Mouse (Mus musculus) midbrain, postnatal 0 days (tissue): ENCODE measurements around the gene Olfr694. TPM values are rescaled to one million over a fixed set of nuclear protein-coding genes. Genes with fewer than 3 reads are reported as not detected.

Experiments used
- ATAC-seq: fragments of 200-750 bp; cut with Nextera tagmentation; 2 replicates; pipeline ENCODE4 v1.8.0; 2017; ENCODE audit warnings: moderate number of reproducible peaks, mild to moderate bottlenecking, moderate TSS enrichment, moderate library complexity; ENCODE audit not compliant: low FRiP score
- DNase-seq: peaks from one replicate; pipeline ENCODE4 v3.0.0-alpha.2; 2015; ENCODE audit warnings: low spot score
- H3K27ac ChIP-seq: fragments of 300-500 bp; sonication (generic); 2 replicates; pipeline ENCODE4 v1.5.1; 2014; ENCODE audit warnings: low read depth, mild to moderate bottlenecking, low read length, mixed read lengths
- H3K27me3 ChIP-seq: fragments of 300-500 bp; sonication (generic); 2 replicates; pipeline ENCODE4 v1.6.1; 2014; ENCODE audit warnings: low read length, control low read depth, mixed read lengths; ENCODE audit not compliant: insufficient read depth
- H3K36me3 ChIP-seq: fragments of 300-500 bp; sonication (generic); 2 replicates; pipeline ENCODE4 v1.6.1; 2014; ENCODE audit warnings: low read length, control low read depth, mixed read lengths; ENCODE audit not compliant: insufficient read depth
- H3K4me1 ChIP-seq: fragments of 300-500 bp; sonication (generic); 2 replicates; pipeline ENCODE4 v1.6.1; 2014; ENCODE audit warnings: mild to moderate bottlenecking, control low read depth, antibody characterized with exemption, low read length, mixed read lengths; ENCODE audit not compliant: insufficient read depth
- H3K4me2 ChIP-seq: fragments of 300-500 bp; sonication (generic); 2 replicates; pipeline ENCODE4 v1.6.1; 2014; ENCODE audit warnings: low read depth, mild to moderate bottlenecking, low read length, mixed read lengths; ENCODE audit not compliant: poor library complexity, severe bottlenecking
- H3K4me3 ChIP-seq: fragments of 300-500 bp; sonication (generic); 2 replicates; pipeline ENCODE4 v1.5.1; 2014; ENCODE audit warnings: low read depth, mild to moderate bottlenecking, low read length, moderate library complexity
- H3K9ac ChIP-seq: fragments of 300-500 bp; sonication (generic); replicated peaks from 2 replicates; pipeline ENCODE4 v1.6.1; 2014; ENCODE audit warnings: mild to moderate bottlenecking, low read length, moderate library complexity, mixed read lengths; ENCODE audit not compliant: poor library complexity, severe bottlenecking
- H3K9me3 ChIP-seq: fragments of 300-500 bp; sonication (generic); 2 replicates; pipeline ENCODE4 v1.6.1; 2016; ENCODE audit warnings: low read length, control low read depth
- CTCF ChIP-seq: IDR thresholded peaks from 2 replicates; pipeline ENCODE4 v1.5.1; 2016; ENCODE audit warnings: antibody characterized with exemption, mild to moderate bottlenecking
- WGBS: fragments of 180-500 bp; shearing (Covaris S2); extraction: QIAGEN DNeasy Blood & Tissue Kit; methylation state at CpG from one replicate; pipeline ENCODE4 v1.1.7; 2014; 5-methylcytosine and 5-hydroxymethylcytosine counted together
- polyA plus RNA-seq: library from polyadenylated mRNA; unstranded; fragments of >200 nt; fragmentation: Nextera tagmentation; extraction: Ambion mirVana; gene quantifications from 2 replicates; pipeline ENCODE4 v1.2.1, GENCODE M21; 2015
- total RNA-seq: library from RNA; depleted of rRNA; stranded (reverse); fragments of >200 nt; gene quantifications from 2 replicates; pipeline ENCODE4 v1.2.3, GENCODE M21; 2014

Gene Olfr694
- total and polyA plus RNA-seq, 2 experiments from 2014 or later = not detected

- ATAC-seq = no peak
- H3K4me3 ChIP-seq = no peak overlapping the region
- H3K36me3 ChIP-seq = no peaks in the 10 kb centered on the region
- peaks cover 3% of the 10 kb centered on the region; the same call in 1 of the 2 replicates for H3K9me3 ChIP-seq
- no peak overlapping the region for H3K9ac ChIP-seq
- 83% methylated on average over 1 of the region's 1 CpGs for WGBS
- no peak overlapping the region for H3K4me2 ChIP-seq
- no peaks in the 10 kb centered on the region for H3K4me1 ChIP-seq
- H3K27ac ChIP-seq = no peak overlapping the region
- no peak for TF ChIP-seq CTCF
- no peaks in the 10 kb centered on the region for H3K27me3 ChIP-seq
- DNase-seq = no peak
These were observed 5.3 kb upstream of the Olfr694 start for GRCm38 (mm10) chr7:106696891-106697290.

- no peak for ATAC-seq
These were observed 1.4 kb upstream of the Olfr694 start for GRCm38 (mm10) chr7:106692976-106693375.

GRCm38 (mm10) chr7:106685382-106685781, 6.2 kb downstream of the Olfr694 start:
- TF ChIP-seq CTCF = no peak
- ATAC-seq = no peak
- Histone ChIP-seq H3K4me3 (no peak overlapping the region), H3K9me3 (no peaks in the 10 kb centered on the region), H3K27ac (no peak overlapping the region), H3K9ac (no peak overlapping the region), H3K4me1 (no peaks in the 10 kb centered on the region), H3K36me3 (no peaks in the 10 kb centered on the region), H3K4me2 (no peak overlapping the region), H3K27me3 (no peaks in the 10 kb centered on the region)
- WGBS = 84% methylated on average over 2 of the region's 2 CpGs
- no peak for DNase-seq

More at GRCm38 (mm10) chr7:106692976-106693375, 1.4 kb upstream of the Olfr694 start:
- no peak overlapping the region for H3K4me3 ChIP-seq
- H3K4me2 ChIP-seq = no peak overlapping the region
- H3K27me3 ChIP-seq = no peaks in the 10 kb centered on the region
- H3K27ac ChIP-seq = no peak overlapping the region
- 89% methylated on average over 3 of the region's 3 CpGs for WGBS
- H3K36me3 ChIP-seq = no peaks in the 10 kb centered on the region
- DNase-seq = no peak
- H3K9ac ChIP-seq = no peak overlapping the region
- H3K9me3 ChIP-seq = no peaks in the 10 kb centered on the region
- TF ChIP-seq CTCF = no peak
- H3K4me1 ChIP-seq = no peaks in the 10 kb centered on the region

- no peaks in the 10 kb centered on the region for H3K27me3 ChIP-seq
- H3K4me1 ChIP-seq = no peaks in the 10 kb centered on the region
- DNase-seq (no peak), ATAC-seq (no peak)
- no peak within 1 kb of the TSS for H3K27ac ChIP-seq
- H3K4me2 ChIP-seq = no peak within 1 kb of the TSS
- no peak within 1 kb of the TSS for H3K9ac ChIP-seq
- H3K4me3 ChIP-seq = no peak within 1 kb of the TSS
- no peaks in the 10 kb centered on the region for H3K9me3 ChIP-seq
- no peak for TF ChIP-seq CTCF
- H3K36me3 ChIP-seq = no peaks in the 10 kb centered on the region
These were observed 11.1 kb downstream of the Olfr694 start, which contains the start of gene Olfr693 for GRCm38 (mm10) chr7:106680484-106680883. Gene Olfr693 (minus strand): TSS chr7:106680584.

- Histone ChIP-seq H3K27me3 (no peaks in the 10 kb centered on the region), H3K4me3 (no peak overlapping the region), H3K36me3 (no peaks in the 10 kb centered on the region), H3K9me3 (no peaks in the 10 kb centered on the region), H3K27ac (no peak overlapping the region), H3K4me1 (no peaks in the 10 kb centered on the region), H3K9ac (no peak overlapping the region), H3K4me2 (no peak overlapping the region)
- ATAC-seq (no peak), DNase-seq (no peak)
- TF ChIP-seq CTCF = no peak
These were observed 39.3 kb downstream of the Olfr694 start for GRCm38 (mm10) chr7:106652344-106652652.

GRCm38 (mm10) chr7:106651555-106652343, 39.9 kb downstream of the Olfr694 start:
- Histone ChIP-seq H3K27ac (no peak overlapping the region), H3K27me3 (no peaks in the 10 kb centered on the region), H3K36me3 (no peaks in the 10 kb centered on the region), H3K9me3 (no peaks in the 10 kb centered on the region), H3K9ac (no peak overlapping the region), H3K4me3 (no peak overlapping the region), H3K4me2 (no peak overlapping the region), H3K4me1 (no peaks in the 10 kb centered on the region)
- no peak for DNase-seq
- TF ChIP-seq CTCF = no peak
- no peak for ATAC-seq
